In genomic region chr1:36014372-36014771, GRCm38 (mm10) we compare ENCODE assay signal across 22 mouse cellular contexts. TPM values are rescaled to one million over a fixed set of nuclear protein-coding genes. Genes with fewer than 3 reads are reported as not detected.
DNase-seq lines count a peak whose midpoint lies in the region; ATAC-seq and TF ChIP-seq lines count a peak whose summit lies in the region.
"Had no signal": no experiment of that assay in that cellular context is flagged by ENCODE, and none has a peak within 500 bp of the region (broad histone marks: within the 10 kb centered on the region; RNA-seq: fewer than 3 reads in every experiment).

No protein-coding gene starts in this region.

- no peak overlapping the region for H3K4me3 ChIP-seq in forebrain, embryonic 11.5 days (ENCODE audit: low read depth, low read length)
- no peak overlapping the region for H3K4me3 ChIP-seq in forebrain, embryonic 15.5 days
- no peak overlapping the region for H3K4me3 ChIP-seq in kidney, embryonic 14.5 days (ENCODE audit: low read length)
- H3K4me3 ChIP-seq in lung, embryonic 16.5 days (ENCODE audit: low read length), result no peak overlapping the region
- H3K4me3 ChIP-seq in intestine, postnatal 0 days (ENCODE audit: low read depth, low read length), result no peak overlapping the region
- H3K4me3 ChIP-seq: erythroblast, embryonic 14.5 days; forebrain, embryonic 13.5 days; heart, embryonic 13.5 days; limb, embryonic 13.5 days; neural tube, embryonic 13.5 days had no signal

- H3K9me3 ChIP-seq in forebrain, embryonic 11.5 days (ENCODE audit: control insufficient read depth, low read length), result no peaks in the 10 kb centered on the region; the same call in 1 of the 2 replicates
- H3K9me3 ChIP-seq in forebrain, embryonic 15.5 days, result no peaks in the 10 kb centered on the region
- no peaks in the 10 kb centered on the region for H3K9me3 ChIP-seq in kidney, embryonic 14.5 days (ENCODE audit: control insufficient read depth, low read length)
- H3K9me3 ChIP-seq in lung, embryonic 16.5 days (ENCODE audit: control insufficient read depth, low read length), result no peaks in the 10 kb centered on the region
- H3K9me3 ChIP-seq in intestine, postnatal 0 days (ENCODE audit: control insufficient read depth), result no peaks in the 10 kb centered on the region
- H3K9me3 ChIP-seq: forebrain, embryonic 13.5 days; limb, embryonic 13.5 days; neural tube, embryonic 13.5 days had no signal

- ATAC-seq in forebrain, embryonic 11.5 days (replicated peaks; ENCODE audit: low FRiP score), result no peak
- no peak for ATAC-seq in forebrain, embryonic 15.5 days (replicated peaks)
- ATAC-seq in kidney, embryonic 14.5 days (ENCODE audit: low FRiP score, low TSS enrichment), result no peak
- no peak for ATAC-seq in lung, embryonic 16.5 days (ENCODE audit: low read depth)
- 0 out of 2 replicates have a peak, but pooled peaks have one; percentile 36 for ATAC-seq in intestine, postnatal 0 days
- ATAC-seq: forebrain, embryonic 13.5 days had no signal

- H3K36me3 ChIP-seq in forebrain, embryonic 11.5 days (ENCODE audit: control insufficient read depth, insufficient read depth, low read length), result no peaks in the 10 kb centered on the region
- H3K36me3 ChIP-seq in forebrain, embryonic 15.5 days, result no peaks in the 10 kb centered on the region
- no peaks in the 10 kb centered on the region for H3K36me3 ChIP-seq in kidney, embryonic 14.5 days (ENCODE audit: control insufficient read depth, insufficient read depth, low read length)
- no peaks in the 10 kb centered on the region for H3K36me3 ChIP-seq in lung, embryonic 16.5 days (ENCODE audit: control insufficient read depth, insufficient read depth, low read length)
- no peaks in the 10 kb centered on the region for H3K36me3 ChIP-seq in intestine, postnatal 0 days (ENCODE audit: control insufficient read depth, insufficient read depth)
- H3K36me3 ChIP-seq: heart, embryonic 13.5 days; limb, embryonic 13.5 days; neural tube, embryonic 13.5 days had no signal

- H3K4me2 ChIP-seq in forebrain, embryonic 11.5 days (ENCODE audit: low read depth, low read length, severe bottlenecking), result no peak overlapping the region
- H3K4me2 ChIP-seq in forebrain, embryonic 15.5 days (replicated peaks), result no peak overlapping the region
- H3K4me2 ChIP-seq in kidney, embryonic 14.5 days (replicated peaks; ENCODE audit: low read depth, low read length), result no peak overlapping the region
- no peak overlapping the region for H3K4me2 ChIP-seq in lung, embryonic 16.5 days (ENCODE audit: low read depth, low read length)
- no peak overlapping the region for H3K4me2 ChIP-seq in intestine, postnatal 0 days (replicated peaks; ENCODE audit: low read depth)
- H3K4me2 ChIP-seq: forebrain, embryonic 13.5 days; heart, embryonic 13.5 days; hindbrain, embryonic 14.5 days; limb, embryonic 13.5 days; liver, embryonic 11.5 days; neural tube, embryonic 13.5 days had no signal

- no peak overlapping the region for H3K9ac ChIP-seq in forebrain, embryonic 11.5 days (ENCODE audit: low read length)
- H3K9ac ChIP-seq in forebrain, embryonic 15.5 days (replicated peaks), result no peak overlapping the region
- H3K9ac ChIP-seq in kidney, embryonic 14.5 days (ENCODE audit: low read depth, low read length), result no peak overlapping the region
- no peak overlapping the region for H3K9ac ChIP-seq in lung, embryonic 16.5 days (ENCODE audit: low read length)
- no peak overlapping the region for H3K9ac ChIP-seq in intestine, postnatal 0 days (ENCODE audit: low read depth, low read length)
- H3K9ac ChIP-seq: forebrain, embryonic 13.5 days; heart, embryonic 13.5 days; hindbrain, embryonic 14.5 days; limb, embryonic 13.5 days; neural tube, embryonic 13.5 days had no signal

- no peaks in the 10 kb centered on the region for H3K27me3 ChIP-seq in forebrain, embryonic 11.5 days (ENCODE audit: control insufficient read depth, insufficient read depth, low read length)
- H3K27me3 ChIP-seq in forebrain, embryonic 15.5 days, result no peaks in the 10 kb centered on the region
- no peaks in the 10 kb centered on the region for H3K27me3 ChIP-seq in kidney, embryonic 14.5 days (ENCODE audit: control insufficient read depth, insufficient read depth, low read length)
- H3K27me3 ChIP-seq in lung, embryonic 16.5 days (ENCODE audit: control insufficient read depth, insufficient read depth, low read depth, low read length), result no peaks in the 10 kb centered on the region
- no peaks in the 10 kb centered on the region for H3K27me3 ChIP-seq in intestine, postnatal 0 days (replicated peaks; ENCODE audit: control insufficient read depth, insufficient read depth, low read length)
- H3K27me3 ChIP-seq: CH12.LX; heart, embryonic 13.5 days; limb, embryonic 13.5 days; neural tube, embryonic 13.5 days had no signal

- H3K27ac ChIP-seq in forebrain, embryonic 11.5 days (ENCODE audit: low read depth, low read length), result no peak overlapping the region
- no peak overlapping the region for H3K27ac ChIP-seq in forebrain, embryonic 15.5 days (replicated peaks)
- peak overlapping the region; percentile 78; the same call in 1 of the 2 replicates for H3K27ac ChIP-seq in kidney, embryonic 14.5 days (ENCODE audit: low read depth, low read length)
- peak overlapping the region; percentile 71; the same call in 1 of the 2 replicates for H3K27ac ChIP-seq in lung, embryonic 16.5 days (ENCODE audit: low read length)
- no peak overlapping the region for H3K27ac ChIP-seq in intestine, postnatal 0 days (ENCODE audit: low read depth, low read length)
- H3K27ac ChIP-seq: forebrain, embryonic 13.5 days; hindbrain, embryonic 14.5 days; limb, embryonic 13.5 days; neural tube, embryonic 13.5 days had no signal

- H3K4me1 ChIP-seq in forebrain, embryonic 11.5 days (replicated peaks; ENCODE audit: control insufficient read depth, insufficient read depth, low read length), result peaks cover 12% of the 10 kb centered on the region
- H3K4me1 ChIP-seq in forebrain, embryonic 15.5 days, result peaks cover 11% of the 10 kb centered on the region; the same call in 1 of the 2 replicates
- H3K4me1 ChIP-seq in kidney, embryonic 14.5 days (ENCODE audit: control insufficient read depth, insufficient read depth, low read length), result peaks cover 21% of the 10 kb centered on the region
- H3K4me1 ChIP-seq in lung, embryonic 16.5 days (replicated peaks; ENCODE audit: control insufficient read depth, insufficient read depth, low read length), result peaks cover 36% of the 10 kb centered on the region
- H3K4me1 ChIP-seq in intestine, postnatal 0 days (replicated peaks; ENCODE audit: control insufficient read depth, insufficient read depth, low read length), result no peaks in the 10 kb centered on the region

- WGBS in forebrain, embryonic 11.5 days, result 73% methylated on average over 7 of the region's 7 CpGs
- WGBS in forebrain, embryonic 15.5 days, result 71% methylated on average over 7 of the region's 7 CpGs
- WGBS in kidney, embryonic 14.5 days, result 77% methylated on average over 7 of the region's 7 CpGs
- WGBS in lung, embryonic 16.5 days, result 72% methylated on average over 7 of the region's 7 CpGs
- 63% methylated on average over 7 of the region's 7 CpGs for WGBS in intestine, postnatal 0 days

- DNase-seq in forebrain, embryonic 11.5 days (ENCODE audit: low spot score), result peak; percentile 19
- no peak for DNase-seq in kidney, adult 11 months
- DNase-seq in lung, postnatal 10 days, result no peak
- no peak for DNase-seq in embryo, embryonic 10 days (ENCODE audit: low spot score)
- DNase-seq: adrenal gland, adult 2 months; adrenal gland, postnatal 36 days; cerebellum, adult 18-20 months; gastrocnemius, postnatal 14 days; heart, postnatal 10 days; thymus, postnatal 4 days had no signal

- no peak for TF ChIP-seq CTCF in intestine, postnatal 0 days (IDR thresholded peaks at IDR 0.05; ENCODE audit: low read depth)

RNA-seq across cellular contexts. Expression of gene Hs6st1, which starts 53.8 kb away (rescaled TPM):
- polyA plus RNA-seq in forebrain, embryonic 11.5 days (2014; fragmentation: Nextera tagmentation; extraction: Ambion mirVana), result 14.9 and 17.3 TPM in 2 replicates
- polyA plus RNA-seq in forebrain, embryonic 15.5 days (2015; fragmentation: Nextera tagmentation; extraction: Ambion mirVana), result 9.7 and 16.5 TPM in 2 replicates
- 8.9 and 10.1 TPM in 2 replicates for polyA plus RNA-seq in kidney, embryonic 14.5 days (2014; fragmentation: Nextera tagmentation; extraction: Ambion mirVana)
- 4.4 and 5.1 TPM in 2 replicates for polyA plus RNA-seq in lung, embryonic 16.5 days (2015; fragmentation: Nextera tagmentation; extraction: Ambion mirVana)
- polyA plus RNA-seq in intestine, postnatal 0 days (2015; fragmentation: Nextera tagmentation; extraction: Ambion mirVana), result 6.4 and 6.7 TPM in 2 replicates

Comparison
In these comparisons a context has a peak if more than half of its experiments do, and no peak if none do; other contexts are left out.
1. H3K27ac ChIP-seq: peak in kidney, embryonic 14.5 days (single experiment) and lung, embryonic 16.5 days (single experiment); none in forebrain, embryonic 11.5 days (single experiment), forebrain, embryonic 15.5 days (single experiment) and intestine, postnatal 0 days (single experiment).